Mouse (Mus musculus): ENCODE results near the gene Gna11.

DNA sequence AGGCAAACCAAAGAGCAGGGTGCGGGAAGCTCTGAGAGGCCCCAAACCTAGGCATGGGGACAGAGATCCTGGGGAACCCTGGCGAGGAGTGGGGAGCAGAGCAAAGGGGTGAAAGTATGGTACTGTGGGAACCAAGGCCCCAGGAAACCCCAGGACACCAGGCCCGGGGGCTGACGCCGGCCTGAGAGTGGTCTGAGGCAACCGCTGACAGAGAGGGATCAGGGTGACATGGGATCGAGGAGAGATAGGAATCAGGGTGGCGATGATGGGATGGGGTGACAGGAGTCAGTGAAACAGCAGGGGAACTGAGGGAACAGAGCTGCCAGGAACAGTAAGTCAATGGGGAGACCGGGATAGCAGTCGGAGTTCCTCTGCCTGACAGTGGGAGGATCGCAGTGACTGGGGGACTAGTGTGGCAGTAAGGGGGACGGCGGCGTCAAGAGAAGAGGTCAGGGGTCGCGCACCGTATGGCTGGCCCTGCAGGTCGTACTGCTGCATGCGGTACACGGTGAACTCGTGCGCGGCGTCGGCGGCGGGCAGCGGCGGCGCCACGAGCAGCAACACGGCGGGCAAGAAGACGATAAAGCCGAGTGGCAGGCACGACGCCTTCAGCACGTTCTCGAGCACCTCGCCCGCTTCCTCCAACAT is 49.2 kb downstream of the Gna11 start:
- no peak for TF ChIP-seq CTCF (IDR thresholded peaks at IDR 0.05; ENCODE audit: control insufficient read depth, insufficient read depth, insufficient replicate concordance, low read depth, low read length)
- TF ChIP-seq POLR2A (IDR thresholded peaks at IDR 0.05; ENCODE audit: control insufficient read depth, low read depth, low read length), result no peak
